Mouse (Mus musculus): ENCODE data around the gene Gpr161.
"Not testable (repeated sequence)": the region's sequence is repeated elsewhere in the genome, so short reads cannot be mapped to it uniquely, and the experiment has no call there.

The Gpr161 gene

GRCm38 (mm10) chr1:165316361-165316760, 20.8 kb downstream of the Gpr161 start:
- no peak for DNase-seq (ENCODE audit: low read depth, low spot score)

- peak; percentile 20 for DNase-seq (ENCODE audit: low read depth, low spot score)
Measured at GRCm38 (mm10) chr1:165320141-165320934, 24.7 kb downstream of the Gpr161 start.

- DNase-seq (ENCODE audit: low read depth, low spot score): no peak
Measured at GRCm38 (mm10) chr1:165321393-165321861, 25.8 kb downstream of the Gpr161 start.

GRCm38 (mm10) chr1:165321891-165322290, 26.3 kb downstream of the Gpr161 start:
- DNase-seq (ENCODE audit: low read depth, low spot score): no peak

GRCm38 (mm10) chr1:165322934-165323333, 27.3 kb downstream of the Gpr161 start:
- DNase-seq (ENCODE audit: low read depth, low spot score): no peak

- DNase-seq (ENCODE audit: low read depth, low spot score): no peak
Measured at GRCm38 (mm10) chr1:165327370-165327769, 31.8 kb downstream of the Gpr161 start.

GRCm38 (mm10) chr1:165327831-165328230, 32.2 kb downstream of the Gpr161 start:
- no peak for DNase-seq (ENCODE audit: low read depth, low spot score)

GRCm38 (mm10) chr1:165328384-165329289, 33.0 kb downstream of the Gpr161 start:
- not testable (repeated sequence) for DNase-seq (ENCODE audit: low read depth, low spot score)

- no peak for DNase-seq (ENCODE audit: low read depth, low spot score)
Measured at GRCm38 (mm10) chr1:165330859-165331258, 35.3 kb downstream of the Gpr161 start.

- DNase-seq (ENCODE audit: low read depth, low spot score): no peak
Measured at GRCm38 (mm10) chr1:165332797-165333196, 37.2 kb downstream of the Gpr161 start.

- no peak for DNase-seq (ENCODE audit: low read depth, low spot score)
Measured at GRCm38 (mm10) chr1:165342126-165342525, 46.5 kb downstream of the Gpr161 start.

- DNase-seq (ENCODE audit: low read depth, low spot score): no peak
Measured at GRCm38 (mm10) chr1:165344453-165344852, 48.9 kb downstream of the Gpr161 start.

GRCm38 (mm10) chr1:165348627-165349026, 53.0 kb downstream of the Gpr161 start:
- no peak for DNase-seq (ENCODE audit: low read depth, low spot score)

GRCm38 (mm10) chr1:165356347-165356746, 60.8 kb downstream of the Gpr161 start:
- no peak for DNase-seq (ENCODE audit: low read depth, low spot score)

- DNase-seq (ENCODE audit: low read depth, low spot score): no peak
Measured at GRCm38 (mm10) chr1:165363271-165363670, 67.7 kb downstream of the Gpr161 start.

- peak; percentile 5 for DNase-seq (ENCODE audit: low read depth, low spot score)
Measured at GRCm38 (mm10) chr1:165365057-165365456, 69.5 kb downstream of the Gpr161 start.

- no peak for DNase-seq (ENCODE audit: low read depth, low spot score)
Measured at GRCm38 (mm10) chr1:165370990-165371389, 75.4 kb downstream of the Gpr161 start.

- no peak for DNase-seq (ENCODE audit: low read depth, low spot score)
Measured at GRCm38 (mm10) chr1:165373839-165374238, 78.2 kb downstream of the Gpr161 start.

Measured in c-Kit-negative CD71-positive TER-119-positive erythroid progenitor cells, embryonic 14.5 days (primary cell).